Comparison of ENCODE assay signal across 7 mouse cellular contexts in genomic region chr5:98030091-98030901, GRCm38 (mm10). TPM values are rescaled to one million over a fixed set of nuclear protein-coding genes. Genes with fewer than 3 reads are reported as not detected.
DNase-seq lines count a peak whose midpoint lies in the region; ATAC-seq lines count a peak whose summit lies in the region.

No protein-coding gene starts in this region.

- peak; percentile 15 to 25 for DNase-seq in CD8-positive naive resting alpha-beta T cell, adult 2 months (ENCODE audit: low read depth in 2 of 2, low spot score in 2 of 2)
- DNase-seq in R1 (ENCODE audit: low read depth, low spot score) = peak; percentile 39
- DNase-seq in embryonic facial prominence, embryonic 10.5 days (ENCODE audit: low spot score) = peak; percentile 80
- DNase-seq in kidney, postnatal 14 days = peak; percentile 69
- DNase-seq in retina, postnatal 1 day = peak; percentile 84

- WGBS in embryonic facial prominence, embryonic 10.5 days = under 1% methylated on average over 36 of the region's 36 CpGs
- under 1% methylated on average over 36 of the region's 36 CpGs for WGBS in heart, embryonic 14.5 days
- 3% methylated on average over 36 of the region's 36 CpGs for WGBS in macrophage (ENCODE audit: missing documents)

- H3K27me3 ChIP-seq in embryonic facial prominence, embryonic 10.5 days (replicated peaks; ENCODE audit: low read depth, poor library complexity, severe bottlenecking) = peaks cover 13% of the 10 kb centered on the region
- H3K27me3 ChIP-seq in heart, embryonic 14.5 days (ENCODE audit: control insufficient read depth, insufficient read depth, low read length) = no peaks in the 10 kb centered on the region

- H3K9me3 ChIP-seq in embryonic facial prominence, embryonic 10.5 days = no peaks in the 10 kb centered on the region
- no peaks in the 10 kb centered on the region for H3K9me3 ChIP-seq in heart, embryonic 14.5 days (ENCODE audit: control insufficient read depth, low read length)

- H3K27ac ChIP-seq in embryonic facial prominence, embryonic 10.5 days (replicated peaks) = peak overlapping the region; percentile 91
- peak overlapping the region; percentile 89 to 97 for H3K27ac ChIP-seq in heart, embryonic 14.5 days (replicated peaks in 1 of 2; ENCODE audit: control insufficient read depth in 1 of 2, insufficient read depth in 1 of 2, low read depth in 2 of 2, low read length in 2 of 2)
- peak overlapping the region; percentile 78 for H3K27ac ChIP-seq in macrophage

- H3K4me3 ChIP-seq in embryonic facial prominence, embryonic 10.5 days = peak overlapping the region; percentile 69
- H3K4me3 ChIP-seq in heart, embryonic 14.5 days (ENCODE audit: control insufficient read depth in 1 of 2, insufficient read depth in 1 of 2, low read depth in 1 of 2, low read length in 2 of 2) = peak overlapping the region; percentile 78 to 87
- peak overlapping the region; percentile 80 for H3K4me3 ChIP-seq in macrophage (ENCODE audit: inconsistent target)

- ATAC-seq in heart, embryonic 14.5 days (ENCODE audit: insufficient number of reproducible peaks, insufficient read depth, low FRiP score, low read depth) = peak; percentile 74

- H3K36me3 ChIP-seq in embryonic facial prominence, embryonic 10.5 days (replicated peaks) = peaks cover 18% of the 10 kb centered on the region
- H3K36me3 ChIP-seq in heart, embryonic 14.5 days (ENCODE audit: control insufficient read depth, insufficient read depth, low read length) = peaks cover 20% of the 10 kb centered on the region
- H3K36me3 ChIP-seq in macrophage (ENCODE audit: inconsistent target) = peaks cover 12% of the 10 kb centered on the region

- H3K4me2 ChIP-seq in heart, embryonic 14.5 days (ENCODE audit: low read length) = peak overlapping the region; percentile 71

- H3K79me2 ChIP-seq in macrophage (ENCODE audit: inconsistent target) = peaks cover 18% of the 10 kb centered on the region; the same call in 1 of the 2 replicates

- peaks cover 12% of the 10 kb centered on the region for H3K4me1 ChIP-seq in embryonic facial prominence, embryonic 10.5 days
- peaks cover 3 to 10% of the 10 kb centered on the region in 2 experiments for H3K4me1 ChIP-seq in heart, embryonic 14.5 days (ENCODE audit: control insufficient read depth in 2 of 2, insufficient read depth in 2 of 2, low read length in 2 of 2)

- peak overlapping the region; percentile 86 for H3K9ac ChIP-seq in heart, embryonic 14.5 days (ENCODE audit: low read length)

RNA-seq across cellular contexts. Expression of gene Antxr2, which starts 0.5 kb away (rescaled TPM):
- 15.4 and 16.9 TPM in 2 replicates for polyA plus RNA-seq in embryonic facial prominence, embryonic 10.5 days (2016; fragmentation: Nextera tagmentation; extraction: Ambion mirVana)
- polyA plus RNA-seq in heart, embryonic 14.5 days (2014; fragmentation: Nextera tagmentation; extraction: Ambion mirVana) = 68.2 and 76.9 TPM in 2 replicates
- 100 to 1,000 TPM in 4 of 26 experiments, 10 to 100 TPM in 22; 10.5 to 159 (median 48.2) TPM for total RNA-seq in macrophage (2018; cell fraction: chromatin; rRNA removed)
- 10 to 100 TPM; 20.2 to 67.7 (median 39.9) TPM for total RNA-seq in macrophage (2018; cell fraction: cytosol; rRNA removed)
- 10 to 100 TPM; 26.7 to 86.5 (median 42.8) TPM for total RNA-seq in macrophage (2018; cell fraction: nucleus; rRNA removed)
- 32.9 to 50.1 TPM (median 44.9 TPM) in 3 replicates for polyA plus RNA-seq in macrophage (2018)

Comparison
In these comparisons a context has a peak if more than half of its experiments do, and no peak if none do; other contexts are left out.
1. Peak in every context shown above with its lines: DNase-seq, ATAC-seq, H3K4me3 ChIP-seq and H3K27ac ChIP-seq.
2. DNase-seq: peak in every context shown above with its lines; median percentile 84 in retina, postnatal 1 day; 80 in embryonic facial prominence, embryonic 10.5 days; 69 in kidney, postnatal 14 days; 39 in R1; 20 in CD8-positive naive resting alpha-beta T cell, adult 2 months.